Mouse (Mus musculus): ENCODE data around the gene Noxred1. TPM values are rescaled to one million over a fixed set of nuclear protein-coding genes. Genes with fewer than 3 reads are reported as not detected.
A peak's percentile ranks its signal among the peaks of the same experiment; 100 is the strongest.

Noxred1 gene
- polyA plus RNA-seq, 1 experiment from 2014 or later, result 0.94 TPM

- no peaks in the 10 kb centered on the region for H3K9me3 ChIP-seq (ENCODE audit: control insufficient read depth, low read length)
- H3K27me3 ChIP-seq (replicated peaks; ENCODE audit: control insufficient read depth, insufficient read depth, low read length), result no peaks in the 10 kb centered on the region
- H3K4me3 ChIP-seq (ENCODE audit: low read length), result no peak overlapping the region
- H3K4me2 ChIP-seq (ENCODE audit: low read length), result no peak overlapping the region
- no peak for ATAC-seq
- 90% methylated on average over 3 of the region's 3 CpGs for WGBS
- H3K36me3 ChIP-seq (ENCODE audit: control insufficient read depth, insufficient read depth, low read length), result no peaks in the 10 kb centered on the region
- no peak overlapping the region for H3K27ac ChIP-seq (ENCODE audit: low read depth, low read length)
- H3K4me1 ChIP-seq (ENCODE audit: control insufficient read depth, insufficient read depth, low read depth, low read length), result peaks cover 3% of the 10 kb centered on the region; the same call in 1 of the 2 replicates
- no peak overlapping the region for H3K9ac ChIP-seq (ENCODE audit: low read depth, low read length)
Measured at GRCm38 (mm10) chr12:87193008-87193407, 45.5 kb downstream of the Noxred1 start.

DNA sequence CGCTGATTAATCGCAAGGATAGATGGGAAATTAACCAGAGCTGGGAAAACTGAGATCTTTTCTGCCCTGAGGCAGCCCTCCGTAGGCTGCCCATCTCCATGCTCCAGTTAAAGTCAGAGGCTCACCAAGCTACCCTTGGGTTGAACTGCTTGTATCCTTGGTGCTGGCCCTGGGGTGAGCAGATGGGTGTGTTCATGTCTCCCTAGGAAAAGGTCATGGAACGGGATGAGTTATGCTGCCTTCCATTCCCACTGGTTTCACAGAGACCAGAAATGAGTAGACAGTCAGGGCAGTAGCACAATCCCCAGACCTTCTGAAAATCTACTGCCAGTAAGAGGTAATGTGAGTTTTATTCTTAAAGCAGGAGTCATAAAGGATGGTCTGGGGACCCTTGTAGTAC lies 60.9 kb downstream of the Noxred1 start:
- ATAC-seq, result no peak
- H3K4me2 ChIP-seq (ENCODE audit: low read length), result no peak overlapping the region
- H3K27ac ChIP-seq (ENCODE audit: low read depth, low read length), result no peak overlapping the region
- H3K27me3 ChIP-seq (replicated peaks; ENCODE audit: control insufficient read depth, insufficient read depth, low read length), result no peaks in the 10 kb centered on the region
- no peak overlapping the region for H3K4me3 ChIP-seq (ENCODE audit: low read length)
- WGBS, result 92% methylated on average over 4 of the region's 4 CpGs
- no peaks in the 10 kb centered on the region for H3K9me3 ChIP-seq (ENCODE audit: control insufficient read depth, low read length)
- no peaks in the 10 kb centered on the region for H3K4me1 ChIP-seq (ENCODE audit: control insufficient read depth, insufficient read depth, low read depth, low read length)
- H3K36me3 ChIP-seq (ENCODE audit: control insufficient read depth, insufficient read depth, low read length), result no peaks in the 10 kb centered on the region; the same call in 1 of the 2 replicates
- no peak overlapping the region for H3K9ac ChIP-seq (ENCODE audit: low read depth, low read length)

GRCm38 (mm10) chr12:87175194-87175946 lies 63.2 kb downstream of the Noxred1 start:
- no peak overlapping the region for H3K9ac ChIP-seq (ENCODE audit: low read depth, low read length)
- 74% methylated on average over 4 of the region's 4 CpGs for WGBS
- ATAC-seq, result peak; percentile 30; the same call in 1 of the 2 replicates
- no peaks in the 10 kb centered on the region for H3K27me3 ChIP-seq (replicated peaks; ENCODE audit: control insufficient read depth, insufficient read depth, low read length)
- H3K4me1 ChIP-seq (ENCODE audit: control insufficient read depth, insufficient read depth, low read depth, low read length), result no peaks in the 10 kb centered on the region
- H3K27ac ChIP-seq (ENCODE audit: low read depth, low read length), result no peak overlapping the region
- H3K4me2 ChIP-seq (ENCODE audit: low read length), result no peak overlapping the region
- peaks cover 9% of the 10 kb centered on the region for H3K36me3 ChIP-seq (ENCODE audit: control insufficient read depth, insufficient read depth, low read length)
- H3K4me3 ChIP-seq (ENCODE audit: low read length), result no peak overlapping the region
- H3K9me3 ChIP-seq (ENCODE audit: control insufficient read depth, low read length), result no peaks in the 10 kb centered on the region

Small RNA genes within 50 kb of the gene (microRNA-seq; reads per million reads assigned to microRNA genes)
- not detected for gene Gm47293

Other genes starting within 250 kb of the Noxred1 start
- 23.2 and 26.9 TPM in 2 replicates for gene Zdhhc22, start 248.3 kb downstream of the Noxred1 start, polyA plus RNA-seq (2015; fragmentation: Nextera tagmentation; extraction: Ambion mirVana)
- gene Tmem63c, start 217.4 kb downstream of the Noxred1 start, polyA plus RNA-seq (2015; fragmentation: Nextera tagmentation; extraction: Ambion mirVana), result 11.0 and 11.9 TPM in 2 replicates
- gene Ngb, start 136.2 kb downstream of the Noxred1 start, polyA plus RNA-seq (2015; fragmentation: Nextera tagmentation; extraction: Ambion mirVana), result 6.5 and 7.3 TPM in 2 replicates
- 26.3 and 33.8 TPM in 2 replicates for gene Gstz1, start 91.6 kb downstream of the Noxred1 start, polyA plus RNA-seq (2015; fragmentation: Nextera tagmentation; extraction: Ambion mirVana)
- gene Pomt2, start 90.8 kb downstream of the Noxred1 start, polyA plus RNA-seq (2015; fragmentation: Nextera tagmentation; extraction: Ambion mirVana), result 15.2 and 16.3 TPM in 2 replicates
- 1.7 and 1.9 TPM in 2 replicates for gene Samd15, start 39.0 kb downstream of the Noxred1 start, polyA plus RNA-seq (2015; fragmentation: Nextera tagmentation; extraction: Ambion mirVana)
- 4.2 and 5.0 TPM in 2 replicates for gene Tmed8, start 38.3 kb downstream of the Noxred1 start, polyA plus RNA-seq (2015; fragmentation: Nextera tagmentation; extraction: Ambion mirVana)
- 52.1 and 55.4 TPM in 2 replicates for gene Vipas39, start 27.5 kb upstream of the Noxred1 start, polyA plus RNA-seq (2015; fragmentation: Nextera tagmentation; extraction: Ambion mirVana)
- gene Ahsa1, start 27.7 kb upstream of the Noxred1 start, polyA plus RNA-seq (2015; fragmentation: Nextera tagmentation; extraction: Ambion mirVana), result 213 and 222 TPM in 2 replicates
- gene Ism2, start 61.0 kb upstream of the Noxred1 start, polyA plus RNA-seq (2015; fragmentation: Nextera tagmentation; extraction: Ambion mirVana), result 1.1 and 1.4 TPM in 2 replicates
- 64.8 and 68.5 TPM in 2 replicates for gene Sptlc2, start 149.6 kb upstream of the Noxred1 start, polyA plus RNA-seq (2015; fragmentation: Nextera tagmentation; extraction: Ambion mirVana)
- 185 and 200 TPM in 2 replicates for gene Slirp, start 205.2 kb upstream of the Noxred1 start, polyA plus RNA-seq (2015; fragmentation: Nextera tagmentation; extraction: Ambion mirVana)
- 35.4 and 37.1 TPM in 2 replicates for gene Alkbh1, start 205.3 kb upstream of the Noxred1 start, polyA plus RNA-seq (2015; fragmentation: Nextera tagmentation; extraction: Ambion mirVana)
- 92.7 and 99.0 TPM in 2 replicates for gene Snw1, start 233.5 kb upstream of the Noxred1 start, polyA plus RNA-seq (2015; fragmentation: Nextera tagmentation; extraction: Ambion mirVana)

Measured in hindbrain, embryonic 16.5 days (tissue).